Mouse (Mus musculus): ENCODE measurements around the gene Txk. TPM values are rescaled to one million over a fixed set of nuclear protein-coding genes. Genes with fewer than 3 reads are reported as not detected.

Gene Txk
- polyA plus RNA-seq, 1 experiment, result 0.16 TPM

DNA sequence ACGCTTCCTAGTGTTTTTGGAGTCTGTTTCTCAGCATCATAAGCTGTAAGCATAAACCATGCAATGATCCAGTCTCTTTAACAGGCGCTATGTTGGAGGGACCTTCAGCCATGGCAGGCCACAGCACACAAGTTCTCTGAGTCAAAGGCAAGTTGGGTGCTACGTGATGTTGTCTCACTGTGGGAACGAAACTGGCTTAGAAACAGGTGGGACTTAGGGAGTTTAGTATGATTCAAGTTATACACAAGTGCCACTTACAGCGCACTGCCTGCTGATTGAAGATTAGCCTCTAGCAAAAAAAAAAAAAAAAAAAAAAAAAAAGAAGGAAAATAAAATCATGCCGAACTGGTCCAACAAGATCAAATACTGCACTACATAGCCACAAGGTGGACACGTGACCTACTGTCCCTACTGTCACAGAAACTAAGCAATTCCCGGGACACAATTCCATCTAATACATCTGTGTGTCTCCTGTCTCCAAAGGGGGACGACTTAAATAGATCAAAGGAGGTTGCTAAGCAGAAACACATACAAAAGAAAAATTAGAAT lies 77.5 kb downstream of the Txk start:
- H3K4me1 ChIP-seq (ENCODE audit: control insufficient read depth, insufficient read depth, low read length), result no peaks in the 10 kb centered on the region
- TF ChIP-seq CTCF (IDR thresholded peaks at IDR 0.05; ENCODE audit: borderline replicate concordance, insufficient read depth, low read length) (no peak), POLR2A (IDR thresholded peaks at IDR 0.05; ENCODE audit: low read depth, low read length) (no peak)
- H3K27ac ChIP-seq (ENCODE audit: insufficient read depth, low read length), result no peak overlapping the region
- H3K4me3 ChIP-seq (ENCODE audit: insufficient read depth, low read length), result no peak overlapping the region

DNA sequence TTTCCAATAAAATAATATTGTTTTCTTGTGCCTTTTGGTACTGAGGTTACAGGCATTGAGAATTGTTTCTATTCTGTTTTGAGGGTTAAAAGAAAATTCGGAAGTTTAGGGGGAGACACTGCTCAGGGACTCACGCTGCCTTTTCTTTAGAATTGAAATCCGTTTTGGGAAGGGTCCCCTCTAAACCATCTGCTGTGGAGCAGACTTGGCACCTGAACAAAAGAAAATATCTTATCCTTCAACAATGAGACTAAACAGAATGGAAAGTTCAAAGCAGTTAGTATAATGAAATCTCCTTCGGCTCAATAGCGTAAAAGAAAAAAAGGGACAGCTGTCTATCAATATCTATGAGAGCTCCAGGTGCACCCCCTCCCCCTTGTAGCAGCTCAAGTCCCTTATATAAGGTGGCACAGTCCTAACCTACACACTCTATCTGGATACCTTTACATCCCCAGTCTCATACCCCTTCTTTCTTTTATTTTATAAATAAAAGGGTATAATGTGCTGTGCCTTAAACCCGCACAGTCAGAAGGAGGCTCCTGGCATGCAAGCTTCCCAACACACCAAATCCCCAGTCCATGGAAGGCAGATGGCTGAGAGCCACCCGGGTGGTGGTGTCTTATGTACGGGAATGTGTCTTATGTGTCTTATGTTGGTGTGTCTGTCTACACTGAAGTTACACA lies 81.4 kb downstream of the Txk start:
- no peak overlapping the region for H3K4me3 ChIP-seq (ENCODE audit: insufficient read depth, low read length)

DNA sequence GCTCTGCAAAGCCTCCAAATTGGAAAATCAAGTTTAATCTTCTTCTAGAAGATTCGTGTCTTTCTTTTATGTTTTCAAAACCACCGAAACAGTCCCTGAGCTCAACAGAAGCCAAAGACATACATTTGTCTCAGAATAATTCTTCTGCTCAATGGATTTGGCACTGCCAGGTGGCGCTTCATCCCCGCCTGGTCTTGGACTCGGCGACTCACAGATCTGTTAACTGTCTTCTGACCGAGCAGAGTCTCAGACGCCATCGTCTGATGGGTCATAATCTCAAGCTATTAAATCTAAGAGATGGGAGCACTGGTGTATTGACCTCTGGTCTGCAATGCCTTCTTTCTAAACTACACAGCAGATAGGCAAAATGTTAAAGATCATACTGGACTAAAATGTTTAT lies 84.2 kb downstream of the Txk start:
- no peaks in the 10 kb centered on the region for H3K4me1 ChIP-seq (ENCODE audit: control insufficient read depth, insufficient read depth, low read length)
- H3K27ac ChIP-seq (ENCODE audit: insufficient read depth, low read length), result no peak overlapping the region
- H3K4me3 ChIP-seq (ENCODE audit: insufficient read depth, low read length), result no peak overlapping the region
- no peak for TF ChIP-seq CTCF (IDR thresholded peaks at IDR 0.05; ENCODE audit: borderline replicate concordance, insufficient read depth, low read length)
- no peak for TF ChIP-seq POLR2A (IDR thresholded peaks at IDR 0.05; ENCODE audit: low read depth, low read length)

More for the DNA sequence above, 81.4 kb downstream of the Txk start:
- no peaks in the 10 kb centered on the region for H3K4me1 ChIP-seq (ENCODE audit: control insufficient read depth, insufficient read depth, low read length)
- H3K27ac ChIP-seq (ENCODE audit: insufficient read depth, low read length), result no peak overlapping the region
- TF ChIP-seq POLR2A (IDR thresholded peaks at IDR 0.05; ENCODE audit: low read depth, low read length), result no peak

DNA sequence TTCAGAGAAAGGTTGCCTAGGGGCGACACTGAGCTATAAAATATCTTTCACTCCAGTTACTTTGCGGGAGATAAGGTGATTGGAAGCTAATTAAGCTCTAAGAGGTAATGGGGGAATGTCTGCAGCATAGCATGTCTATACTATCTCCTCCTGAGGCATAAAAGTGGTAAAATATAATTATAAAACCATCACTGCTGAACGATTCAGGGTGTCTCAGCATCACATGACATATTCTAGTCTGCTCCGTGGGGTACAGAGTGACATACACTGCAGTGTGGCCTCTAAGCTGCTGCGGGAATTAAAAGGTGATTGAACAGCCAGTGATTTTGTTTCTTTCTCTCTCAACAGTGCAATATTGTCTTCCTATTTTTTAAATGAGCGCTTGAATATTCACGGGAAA lies 86.1 kb downstream of the Txk start:
- no peaks in the 10 kb centered on the region for H3K4me1 ChIP-seq (ENCODE audit: control insufficient read depth, insufficient read depth, low read length)
- H3K27ac ChIP-seq (ENCODE audit: insufficient read depth, low read length), result no peak overlapping the region
- TF ChIP-seq POLR2A (IDR thresholded peaks at IDR 0.05; ENCODE audit: low read depth, low read length) (no peak), CTCF (IDR thresholded peaks at IDR 0.05; ENCODE audit: borderline replicate concordance, insufficient read depth, low read length) (no peak)
- no peak overlapping the region for H3K4me3 ChIP-seq (ENCODE audit: insufficient read depth, low read length)

DNA sequence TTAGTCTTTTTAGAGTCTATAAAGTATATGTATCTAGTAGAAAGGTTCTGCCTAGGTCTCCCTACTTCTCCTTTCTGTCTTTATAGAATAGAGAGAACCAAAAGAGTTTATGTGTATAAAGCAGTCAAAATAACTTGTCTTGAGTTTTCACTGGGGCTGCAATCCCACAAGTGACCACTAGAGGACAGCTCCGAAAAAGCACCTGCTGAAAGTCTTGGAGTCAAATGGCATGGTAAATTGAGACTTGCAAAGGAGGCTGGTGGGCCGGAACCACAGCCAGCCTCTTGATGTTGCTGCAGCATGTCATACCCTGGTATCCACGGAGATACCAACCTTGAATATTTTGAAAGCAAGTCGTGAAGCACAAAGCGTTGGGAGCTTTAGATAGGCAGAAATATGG lies 87.3 kb downstream of the Txk start:
- no peak overlapping the region for H3K4me3 ChIP-seq (ENCODE audit: insufficient read depth, low read length)
- H3K27ac ChIP-seq (ENCODE audit: insufficient read depth, low read length), result no peak overlapping the region
- TF ChIP-seq CTCF (IDR thresholded peaks at IDR 0.05; ENCODE audit: borderline replicate concordance, insufficient read depth, low read length) (no peak), POLR2A (IDR thresholded peaks at IDR 0.05; ENCODE audit: low read depth, low read length) (no peak)
- no peaks in the 10 kb centered on the region for H3K4me1 ChIP-seq (ENCODE audit: control insufficient read depth, insufficient read depth, low read length)

DNA sequence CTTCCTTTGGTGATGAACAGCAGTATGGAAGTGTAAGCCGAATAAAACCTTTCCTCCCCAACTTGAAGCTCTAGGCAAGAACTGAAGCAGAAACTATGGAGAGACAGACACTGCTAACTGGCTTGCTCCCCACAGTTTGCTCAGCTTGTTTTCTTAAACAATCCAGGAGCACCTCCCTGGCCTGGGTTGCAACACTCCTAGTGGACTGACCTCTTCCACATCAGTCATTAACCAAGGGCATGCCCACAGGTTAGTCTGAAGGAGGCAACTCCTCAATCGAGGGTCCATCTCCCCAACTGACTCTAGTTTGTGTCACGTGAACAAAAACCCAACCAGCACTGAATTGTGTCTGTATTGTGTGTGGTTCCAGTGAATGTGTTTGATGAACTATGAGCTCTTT lies 87.7 kb downstream of the Txk start:
- no peak for TF ChIP-seq POLR2A (IDR thresholded peaks at IDR 0.05; ENCODE audit: low read depth, low read length)
- TF ChIP-seq CTCF (IDR thresholded peaks at IDR 0.05; ENCODE audit: borderline replicate concordance, insufficient read depth, low read length), result no peak
- H3K4me3 ChIP-seq (ENCODE audit: insufficient read depth, low read length), result no peak overlapping the region
- no peak overlapping the region for H3K27ac ChIP-seq (ENCODE audit: insufficient read depth, low read length)
- no peaks in the 10 kb centered on the region for H3K4me1 ChIP-seq (ENCODE audit: control insufficient read depth, insufficient read depth, low read length)

DNA sequence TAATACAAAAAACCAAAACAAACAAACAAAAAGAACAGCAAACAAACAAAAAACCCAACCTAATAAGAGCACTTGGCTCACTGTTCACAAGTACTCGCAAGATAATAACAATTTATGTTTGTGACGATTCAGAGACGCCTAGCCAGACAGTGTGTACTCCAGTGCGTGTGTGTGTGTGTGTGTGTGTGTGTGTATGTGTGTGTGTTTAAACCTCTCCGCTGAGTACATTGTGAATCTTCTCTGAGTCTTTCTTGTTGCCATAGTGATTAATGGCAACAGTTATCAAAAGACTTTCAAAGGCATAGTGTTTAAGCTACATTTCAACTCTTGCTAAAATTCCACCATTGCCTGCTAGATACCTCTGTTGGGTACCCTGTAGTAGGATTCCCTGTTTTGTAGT lies 88.5 kb downstream of the Txk start:
- H3K4me1 ChIP-seq (ENCODE audit: control insufficient read depth, insufficient read depth, low read length), result no peaks in the 10 kb centered on the region
- H3K27ac ChIP-seq (ENCODE audit: insufficient read depth, low read length), result no peak overlapping the region
- no peak for TF ChIP-seq CTCF (IDR thresholded peaks at IDR 0.05; ENCODE audit: borderline replicate concordance, insufficient read depth, low read length)
- no peak for TF ChIP-seq POLR2A (IDR thresholded peaks at IDR 0.05; ENCODE audit: low read depth, low read length)
- no peak overlapping the region for H3K4me3 ChIP-seq (ENCODE audit: insufficient read depth, low read length)

DNA sequence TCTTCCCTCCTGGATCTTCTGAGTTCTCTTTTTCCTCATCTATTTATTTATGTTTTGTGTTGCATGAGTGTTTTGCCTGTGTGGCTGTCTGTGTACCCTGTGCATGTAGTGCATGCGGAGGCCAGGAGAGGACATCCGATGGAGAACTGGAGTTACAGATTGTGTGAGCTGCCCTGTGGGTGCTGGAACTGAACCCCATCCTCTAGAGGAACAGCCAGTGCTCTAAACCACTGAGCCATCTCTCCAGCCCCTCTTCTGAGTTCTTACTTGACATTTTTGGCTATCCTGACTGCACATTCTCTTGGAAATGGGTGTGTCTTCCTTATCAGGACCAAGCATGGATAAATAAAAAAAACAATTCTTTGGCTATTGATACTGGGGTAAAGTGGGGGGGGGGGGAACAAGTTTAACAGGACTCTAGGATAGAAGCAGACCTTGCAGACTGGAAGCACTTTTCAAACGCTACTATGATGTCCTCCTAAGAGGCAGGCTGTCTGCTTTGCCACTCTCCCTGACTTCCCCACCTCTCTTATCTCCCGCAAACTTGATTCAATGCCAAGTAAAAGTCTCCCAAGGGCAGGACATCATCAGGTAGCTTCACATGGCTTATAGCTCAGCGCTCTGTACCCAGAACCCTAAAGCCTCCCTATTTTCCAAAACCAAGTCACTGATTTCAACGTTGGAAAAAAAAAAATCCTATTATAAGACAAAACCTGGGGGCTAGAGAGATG lies 91.4 kb downstream of the Txk start:
- TF ChIP-seq POLR2A (IDR thresholded peaks at IDR 0.05; ENCODE audit: low read depth, low read length) (no peak), CTCF (IDR thresholded peaks at IDR 0.05; ENCODE audit: borderline replicate concordance, insufficient read depth, low read length) (no peak)
- Histone ChIP-seq H3K4me3 (ENCODE audit: insufficient read depth, low read length) (no peak overlapping the region), H3K4me1 (ENCODE audit: control insufficient read depth, insufficient read depth, low read length) (no peaks in the 10 kb centered on the region; the same call in 1 of the 2 replicates), H3K27ac (ENCODE audit: insufficient read depth, low read length) (no peak overlapping the region)

DNA sequence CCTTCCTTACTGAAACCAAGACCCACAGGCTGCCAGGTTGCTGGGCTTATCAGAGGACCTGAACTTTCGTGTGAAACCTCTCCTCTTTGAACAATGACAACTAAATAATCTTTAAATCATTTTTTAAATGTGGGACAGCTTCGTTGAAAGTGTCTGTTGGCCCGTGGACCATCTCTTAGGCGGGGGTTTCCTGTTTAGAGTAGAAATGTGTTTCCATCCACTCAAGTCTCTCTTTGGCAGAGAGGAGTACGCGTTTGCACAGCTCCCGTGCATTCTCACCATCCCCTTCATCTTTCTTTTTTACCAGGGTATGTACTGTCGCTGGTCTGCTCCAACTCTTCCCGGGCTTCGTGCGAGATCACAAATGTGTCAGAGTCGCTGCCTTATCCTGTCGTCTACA lies 94.2 kb downstream of the Txk start:
- no peak overlapping the region for H3K4me3 ChIP-seq (ENCODE audit: insufficient read depth, low read length)
- H3K27ac ChIP-seq (ENCODE audit: insufficient read depth, low read length), result no peak overlapping the region
- no peak for TF ChIP-seq POLR2A (IDR thresholded peaks at IDR 0.05; ENCODE audit: low read depth, low read length)
- TF ChIP-seq CTCF (IDR thresholded peaks at IDR 0.05; ENCODE audit: borderline replicate concordance, insufficient read depth, low read length), result no peak
- H3K4me1 ChIP-seq (ENCODE audit: control insufficient read depth, insufficient read depth, low read length), result no peaks in the 10 kb centered on the region; the same call in 1 of the 2 replicates

DNA sequence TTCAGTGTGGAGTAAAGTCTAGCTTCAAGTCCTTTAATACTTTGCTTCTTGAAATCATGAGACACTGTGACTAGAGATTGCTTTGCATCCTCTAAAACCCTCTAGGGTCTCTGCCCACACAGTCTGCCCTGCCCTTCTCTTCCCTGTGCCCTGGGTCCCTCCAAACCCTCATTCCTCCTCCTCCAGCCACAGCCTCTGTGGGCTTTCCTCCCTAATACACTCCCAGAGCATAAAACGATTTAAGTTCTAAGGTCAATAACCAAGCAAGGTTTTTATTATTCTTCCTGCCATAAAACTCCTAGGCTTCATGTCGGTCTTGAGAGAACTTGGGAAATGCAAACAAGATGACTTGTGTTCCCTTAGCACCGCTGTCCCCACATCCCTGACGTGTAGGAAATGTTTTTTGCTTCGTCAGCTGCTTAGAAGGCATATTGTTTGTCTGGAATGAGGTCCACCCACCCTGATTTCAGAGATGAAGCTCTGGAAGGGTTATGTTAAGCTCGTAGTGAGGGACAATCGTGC lies 96.2 kb downstream of the Txk start:
- Histone ChIP-seq H3K27ac (ENCODE audit: insufficient read depth, low read length) (no peak overlapping the region), H3K4me3 (ENCODE audit: insufficient read depth, low read length) (no peak overlapping the region), H3K4me1 (ENCODE audit: control insufficient read depth, insufficient read depth, low read length) (no peaks in the 10 kb centered on the region; the same call in 1 of the 2 replicates)
- TF ChIP-seq CTCF (IDR thresholded peaks at IDR 0.05; ENCODE audit: borderline replicate concordance, insufficient read depth, low read length) (no peak), POLR2A (IDR thresholded peaks at IDR 0.05; ENCODE audit: low read depth, low read length) (no peak)

Measured in embryonic fibroblast, embryonic 13.5 days (primary cell).